20 mouse cellular contexts compared by ENCODE assay signal in the genomic region with DNA sequence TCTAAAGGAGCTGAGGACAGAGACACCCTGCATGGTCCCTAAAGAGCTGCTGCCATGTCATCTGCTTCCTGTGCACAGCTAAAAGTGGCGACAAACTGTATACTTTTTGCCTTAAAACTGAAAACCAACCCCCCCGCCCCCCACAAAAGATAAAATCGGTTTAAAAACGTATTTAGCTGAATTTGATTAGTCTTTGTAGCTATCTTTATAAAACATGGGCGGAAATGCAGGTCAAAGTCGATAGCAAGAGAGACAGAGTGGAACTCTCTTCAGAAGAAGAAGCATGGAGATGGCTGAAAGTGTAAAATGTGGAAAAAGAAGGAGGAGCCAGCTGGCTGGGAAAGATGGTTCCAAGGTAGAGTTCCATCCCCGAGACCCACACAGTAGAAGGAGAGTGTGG.
"Had no signal": no experiment of that assay in that cellular context is flagged by ENCODE, and none has a peak within 500 bp of the region (broad histone marks: within the 10 kb centered on the region; RNA-seq: fewer than 3 reads in every experiment).

No protein-coding gene starts in this region.

- DNase-seq: liver, postnatal 0 days; lung, adult 2 months; lung, postnatal 14 days; lung, postnatal 36 days; midbrain, embryonic 14.5 days; retina, postnatal 1 day; right cerebral cortex, adult 18-20 months; right cerebral cortex, postnatal 25 days; right cerebral cortex, postnatal 4 days; spleen, adult 18-20 months; thymus, adult 18-20 months; thymus, postnatal 14 days; thymus, postnatal 36 days had no signal

- H3K4me3 ChIP-seq: liver, embryonic 15.5 days; lung, embryonic 15.5 days; midbrain, embryonic 12.5 days; myocyte; neural tube, embryonic 13.5 days; neural tube, embryonic 15.5 days had no signal

- H3K9ac ChIP-seq: liver, embryonic 15.5 days; liver, postnatal 0 days; lung, embryonic 15.5 days; midbrain, embryonic 12.5 days; neural tube, embryonic 13.5 days; neural tube, embryonic 15.5 days had no signal

- H3K9me3 ChIP-seq: liver, embryonic 15.5 days; lung, embryonic 15.5 days; midbrain, embryonic 12.5 days; neural tube, embryonic 13.5 days; neural tube, embryonic 15.5 days had no signal

- H3K27me3 ChIP-seq: liver, embryonic 15.5 days; lung, embryonic 15.5 days; midbrain, embryonic 12.5 days; neural tube, embryonic 13.5 days; neural tube, embryonic 15.5 days had no signal

- H3K27ac ChIP-seq: liver, embryonic 15.5 days; lung, embryonic 15.5 days; macrophage; midbrain, embryonic 12.5 days; neural tube, embryonic 13.5 days; neural tube, embryonic 15.5 days had no signal

- H3K36me3 ChIP-seq: liver, embryonic 15.5 days; lung, embryonic 15.5 days; midbrain, embryonic 12.5 days; neural tube, embryonic 13.5 days; neural tube, embryonic 15.5 days had no signal
